Mouse (Mus musculus) adrenal gland, adult 18-20 months (tissue): ENCODE measurements around the gene Vmn1r132. TPM values are rescaled to one million over a fixed set of nuclear protein-coding genes. Genes with fewer than 3 reads are reported as not detected.
"Not testable (repeated sequence)": the region's sequence is repeated elsewhere in the genome, so short reads cannot be mapped to it uniquely, and the experiment has no call there.

Experiments
- DNase-seq, 2 experiments: peaks; one replicate each; pipeline ENCODE4 v3.0.0; 2021 to 2022; ENCODE audit warnings: low spot score in 2 of 2
- long read RNA-seq, 2 experiments: library from polyadenylated mRNA; stranded (forward); transcript quantifications; one replicate each; pipeline ENCODE4 v2.0.0; 2021
- total RNA-seq, 2 experiments: library from RNA; stranded (reverse); gene quantifications; 1 replicate in 1 of 2; 2 replicates in 1 of 2; pipeline ENCODE4 v1.2.3; 2021

Vmn1r132 gene
- not detected for total RNA-seq
- long read RNA-seq, experiment 1 = 0 reads
- long read RNA-seq, experiment 2 = 0 reads

DNA sequence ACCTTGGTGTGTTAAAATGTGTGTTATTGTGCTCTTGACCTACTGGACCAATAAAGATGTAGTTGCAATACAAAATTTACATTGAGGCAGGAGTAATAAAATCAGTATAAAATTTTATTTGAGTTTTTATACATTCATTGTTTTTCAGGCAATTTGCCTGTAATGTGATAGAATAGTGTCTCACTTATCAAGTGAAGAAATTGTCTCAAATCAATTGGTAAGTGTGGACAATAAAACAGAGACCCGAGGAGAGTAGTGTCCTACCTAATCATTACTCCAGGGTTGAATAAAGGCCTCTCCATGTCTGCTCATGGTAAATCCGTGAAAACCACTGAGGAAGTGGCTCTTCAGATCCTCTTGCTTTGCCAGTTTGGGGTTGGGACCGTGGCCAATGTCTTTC is at the start of gene Vmn1r132:
Gene Vmn1r132 (plus strand): TSS at position 301 of the 400 bp plus-strand sequence.
- not testable (repeated sequence) for DNase-seq

Other genes with a start within 250 kb of the Vmn1r132 start
- gene Gm6882, start 181.3 kb upstream of the Vmn1r132 start, total RNA-seq = not detected
- not detected for gene Vmn1r130, start 102.3 kb upstream of the Vmn1r132 start, total RNA-seq
- not detected for gene Vmn1r131, start 68.0 kb upstream of the Vmn1r132 start, total RNA-seq
- gene Gm4175, start 147.4 kb downstream of the Vmn1r132 start, total RNA-seq = not detected
- not detected for gene Gm4177, start 182.6 kb downstream of the Vmn1r132 start, total RNA-seq
- gene Vmn1r135, start 218.3 kb downstream of the Vmn1r132 start, total RNA-seq = not detected
- not detected for gene Gm5725, start 230.2 kb downstream of the Vmn1r132 start, total RNA-seq